Mouse (Mus musculus) adrenal gland, adult 18-20 months (tissue): ENCODE results near the gene Gga3. TPM values are rescaled to one million over a fixed set of nuclear protein-coding genes. Genes with fewer than 3 reads are reported as not detected.

Experiments
- DNase-seq, 2 experiments: peaks; one replicate each; pipeline ENCODE4 v3.0.0; 2021 to 2022; ENCODE audit warnings: low spot score in 2 of 2
- total RNA-seq, 2 experiments: library from RNA; stranded (reverse); gene quantifications; 1 replicate in 1 of 2; 2 replicates in 1 of 2; pipeline ENCODE4 v1.2.3; 2021

The Gga3 gene
- total RNA-seq, 2 experiments from 2014 or later: 25.6 to 27.0 TPM

- peak; percentile 97 to 98 for DNase-seq
These were observed 39.6 kb downstream of the Gga3 start, which contains the start of gene Nup85 for GRCm38 (mm10) chr11:115564064-115564809. TSS of gene Nup85 (plus strand) at chr11:115564434.

GRCm38 (mm10) chr11:115563406-115563805 is 40.4 kb downstream of the Gga3 start:
- DNase-seq: no peak

GRCm38 (mm10) chr11:115555717-115556116 is 48.1 kb downstream of the Gga3 start:
- DNase-seq: no peak

GRCm38 (mm10) chr11:115552783-115553182 is 51.1 kb downstream of the Gga3 start:
- DNase-seq: peak in 1 of 2 experiments; percentile 19

- no peak for DNase-seq
These were observed 60.3 kb downstream of the Gga3 start for GRCm38 (mm10) chr11:115543571-115543970.

- DNase-seq: no peak
These were observed 65.8 kb downstream of the Gga3 start for GRCm38 (mm10) chr11:115538045-115538444.

- DNase-seq: no peak
These were observed 66.8 kb downstream of the Gga3 start for GRCm38 (mm10) chr11:115536856-115537568.

GRCm38 (mm10) chr11:115536038-115536681 is 67.7 kb downstream of the Gga3 start, which contains the start of gene Sumo2:
TSS of gene Sumo2 (minus strand) at chr11:115536276.
- peak; percentile 100 for DNase-seq

GRCm38 (mm10) chr11:115535401-115536037 is 68.3 kb downstream of the Gga3 start:
- peak; percentile 61 to 69 for DNase-seq

GRCm38 (mm10) chr11:115534759-115535371 is 69.0 kb downstream of the Gga3 start:
- no peak for DNase-seq

Other genes starting within 250 kb of the Gga3 start
- gene Hid1, start 236.3 kb downstream of the Gga3 start, total RNA-seq: 10 to 100 TPM; 31.4 to 65.8 TPM
- gene Cdr2l, start 222.1 kb downstream of the Gga3 start, total RNA-seq: 100 to 1,000 TPM; 159 to 181 TPM
- 100 to 1,000 TPM; 133 to 137 TPM for gene Mrpl58, start 200.3 kb downstream of the Gga3 start, total RNA-seq
- 100 to 1,000 TPM; 595 to 747 TPM for gene Atp5h, start 184.1 kb downstream of the Gga3 start, total RNA-seq
- 10 to 100 TPM; 44.1 to 71.4 TPM for gene Kctd2, start 183.9 kb downstream of the Gga3 start, total RNA-seq
- gene Trim80, start 163.5 kb downstream of the Gga3 start, total RNA-seq: under 1 TPM; 0.20 to 0.61 TPM
- gene Slc16a5, start 141.6 kb downstream of the Gga3 start, total RNA-seq: not detected
- 10 to 100 TPM in 1 of 2 experiments, 1 to 10 TPM in 1; 7.9 to 11.1 TPM for gene Armc7, start 128.4 kb downstream of the Gga3 start, total RNA-seq
- gene Nt5c, start 112.2 kb downstream of the Gga3 start, total RNA-seq: 100 to 1,000 TPM in 1 of 2 experiments, 10 to 100 TPM in 1; 68.7 to 154 TPM
- gene Jpt1, start 89.7 kb downstream of the Gga3 start, total RNA-seq: 10 to 100 TPM; 81.3 to 86.5 TPM
- gene Sumo2, start 67.8 kb downstream of the Gga3 start, total RNA-seq: 100 to 1,000 TPM; 219 to 240 TPM
- 10 to 100 TPM; 33.2 to 43.0 TPM for gene Nup85, start 39.6 kb downstream of the Gga3 start, total RNA-seq
- gene Mrps7, start 126 bp downstream of the Gga3 start, total RNA-seq: 100 to 1,000 TPM; 105 to 107 TPM
- gene Mif4gd, start 8.9 kb upstream of the Gga3 start, total RNA-seq: 100 to 1,000 TPM in 1 of 2 experiments, 10 to 100 TPM in 1; 85.4 to 145 TPM
- gene Slc25a19, start 24.2 kb upstream of the Gga3 start, total RNA-seq: 100 to 1,000 TPM; 108 to 204 TPM
- gene Grb2, start 104.5 kb upstream of the Gga3 start, total RNA-seq: 100 to 1,000 TPM in 1 of 2 experiments, 10 to 100 TPM in 1; 97.2 to 132 TPM
- gene Tmem94, start 161.4 kb upstream of the Gga3 start, total RNA-seq: 10 to 100 TPM; 57.3 to 70.3 TPM
- gene Caskin2, start 209.6 kb upstream of the Gga3 start, total RNA-seq: 10 to 100 TPM; 55.1 to 59.8 TPM
- gene Tsen54, start 210.7 kb upstream of the Gga3 start, total RNA-seq: 10 to 100 TPM; 15.5 to 20.3 TPM
- gene Llgl2, start 220.0 kb upstream of the Gga3 start, total RNA-seq: 1 to 10 TPM; 5.8 to 8.0 TPM